Mouse (Mus musculus): ENCODE measurements around the gene Abt1. TPM values are rescaled to one million over a fixed set of nuclear protein-coding genes. Genes with fewer than 3 reads are reported as not detected.
A peak's percentile ranks its signal among the peaks of the same experiment; 100 is the strongest.

The Abt1 gene
- polyA plus RNA-seq, 1 experiment from 2014 or later: 8.8 TPM

- Histone ChIP-seq H3K27ac (ENCODE audit: low read depth, low read length) (no peak overlapping the region), H3K4me1 (ENCODE audit: control insufficient read depth, insufficient read depth, low read length) (peaks cover 10% of the 10 kb centered on the region), H3K9me3 (ENCODE audit: control insufficient read depth, low read length) (no peaks in the 10 kb centered on the region), H3K4me2 (ENCODE audit: low read depth, low read length) (no peak overlapping the region), H3K4me3 (ENCODE audit: low read depth, low read length) (no peak overlapping the region), H3K36me3 (ENCODE audit: control insufficient read depth, insufficient read depth, low read length) (no peaks in the 10 kb centered on the region), H3K9ac (replicated peaks; ENCODE audit: low read depth, low read length) (no peak overlapping the region), H3K27me3 (ENCODE audit: control insufficient read depth, insufficient read depth, low read length) (peaks cover 2% of the 10 kb centered on the region; the same call in 1 of the 2 replicates)
- 88% methylated on average over 4 of the region's 4 CpGs for WGBS
- ATAC-seq (ENCODE audit: low read depth): no peak
Observed at GRCm38 (mm10) chr13:23462063-23462462, 38.4 kb upstream of the Abt1 start.

- peaks cover 2% of the 10 kb centered on the region; the same call in 1 of the 2 replicates for H3K4me1 ChIP-seq (ENCODE audit: control insufficient read depth, insufficient read depth, low read length)
- H3K9ac ChIP-seq (replicated peaks; ENCODE audit: low read depth, low read length): no peak overlapping the region
- no peak overlapping the region for H3K4me2 ChIP-seq (ENCODE audit: low read depth, low read length)
- no peaks in the 10 kb centered on the region for H3K36me3 ChIP-seq (ENCODE audit: control insufficient read depth, insufficient read depth, low read length)
- H3K9me3 ChIP-seq (ENCODE audit: control insufficient read depth, low read length): no peaks in the 10 kb centered on the region
- WGBS: 20% methylated on average over 15 of the region's 15 CpGs
- H3K27me3 ChIP-seq (ENCODE audit: control insufficient read depth, insufficient read depth, low read length): no peaks in the 10 kb centered on the region; the same call in 1 of the 2 replicates
- no peak overlapping the region for H3K4me3 ChIP-seq (ENCODE audit: low read depth, low read length)
- H3K27ac ChIP-seq (ENCODE audit: low read depth, low read length): no peak overlapping the region
- ATAC-seq (ENCODE audit: low read depth): no peak
Observed at GRCm38 (mm10) chr13:23459264-23459846, 35.7 kb upstream of the Abt1 start.

GRCm38 (mm10) chr13:23453926-23454325 is 30.3 kb upstream of the Abt1 start:
- Histone ChIP-seq H3K27ac (ENCODE audit: low read depth, low read length) (no peak overlapping the region), H3K4me1 (ENCODE audit: control insufficient read depth, insufficient read depth, low read length) (no peaks in the 10 kb centered on the region), H3K36me3 (ENCODE audit: control insufficient read depth, insufficient read depth, low read length) (no peaks in the 10 kb centered on the region), H3K9ac (replicated peaks; ENCODE audit: low read depth, low read length) (peak overlapping the region; percentile 39; the same call in 1 of the 2 replicates), H3K4me2 (ENCODE audit: low read depth, low read length) (peak overlapping the region; percentile 56), H3K4me3 (ENCODE audit: low read depth, low read length) (peak overlapping the region; percentile 62), H3K9me3 (ENCODE audit: control insufficient read depth, low read length) (no peaks in the 10 kb centered on the region), H3K27me3 (ENCODE audit: control insufficient read depth, insufficient read depth, low read length) (no peaks in the 10 kb centered on the region)
- WGBS: 2% methylated on average over 9 of the region's 9 CpGs
- ATAC-seq (ENCODE audit: low read depth): no peak

- no peaks in the 10 kb centered on the region for H3K27me3 ChIP-seq (ENCODE audit: control insufficient read depth, insufficient read depth, low read length)
- H3K4me3 ChIP-seq (ENCODE audit: low read depth, low read length): peak overlapping the region; percentile 62
- no peaks in the 10 kb centered on the region for H3K4me1 ChIP-seq (ENCODE audit: control insufficient read depth, insufficient read depth, low read length)
- H3K4me2 ChIP-seq (ENCODE audit: low read depth, low read length): peak overlapping the region; percentile 56
- H3K27ac ChIP-seq (ENCODE audit: low read depth, low read length): no peak overlapping the region
- peak; percentile 93 for ATAC-seq (ENCODE audit: low read depth)
- H3K9me3 ChIP-seq (ENCODE audit: control insufficient read depth, low read length): no peaks in the 10 kb centered on the region
- H3K9ac ChIP-seq (replicated peaks; ENCODE audit: low read depth, low read length): peak overlapping the region; percentile 39
- H3K36me3 ChIP-seq (ENCODE audit: control insufficient read depth, insufficient read depth, low read length): no peaks in the 10 kb centered on the region
- under 1% methylated on average over 25 of the region's 25 CpGs for WGBS
Observed at GRCm38 (mm10) chr13:23453362-23453862, 29.7 kb upstream of the Abt1 start.

- H3K36me3 ChIP-seq (ENCODE audit: control insufficient read depth, insufficient read depth, low read length): no peaks in the 10 kb centered on the region
- H3K9ac ChIP-seq (replicated peaks; ENCODE audit: low read depth, low read length): peak overlapping the region; percentile 53
- ATAC-seq (ENCODE audit: low read depth): peak; percentile 44; the same call in 1 of the 2 replicates
- H3K27me3 ChIP-seq (ENCODE audit: control insufficient read depth, insufficient read depth, low read length): no peaks in the 10 kb centered on the region
- under 1% methylated on average over 15 of the region's 15 CpGs for WGBS
- H3K9me3 ChIP-seq (ENCODE audit: control insufficient read depth, low read length): no peaks in the 10 kb centered on the region
- peak overlapping the region; percentile 53 for H3K4me3 ChIP-seq (ENCODE audit: low read depth, low read length)
- H3K27ac ChIP-seq (ENCODE audit: low read depth, low read length): peak overlapping the region; percentile 63; the same call in 1 of the 2 replicates
- peak overlapping the region; percentile 83 for H3K4me2 ChIP-seq (ENCODE audit: low read depth, low read length)
- H3K4me1 ChIP-seq (ENCODE audit: control insufficient read depth, insufficient read depth, low read length): no peaks in the 10 kb centered on the region
Observed at GRCm38 (mm10) chr13:23450398-23450797, 26.7 kb upstream of the Abt1 start.

GRCm38 (mm10) chr13:23449235-23450095 is 25.8 kb upstream of the Abt1 start:
- no peaks in the 10 kb centered on the region for H3K9me3 ChIP-seq (ENCODE audit: control insufficient read depth, low read length)
- H3K9ac ChIP-seq (replicated peaks; ENCODE audit: low read depth, low read length): peak overlapping the region; percentile 53; the same call in 1 of the 2 replicates
- H3K4me3 ChIP-seq (ENCODE audit: low read depth, low read length): peak overlapping the region; percentile 53
- no peaks in the 10 kb centered on the region for H3K27me3 ChIP-seq (ENCODE audit: control insufficient read depth, insufficient read depth, low read length)
- no peak for ATAC-seq (ENCODE audit: low read depth)
- H3K4me2 ChIP-seq (ENCODE audit: low read depth, low read length): peak overlapping the region; percentile 83
- 1% methylated on average over 24 of the region's 24 CpGs for WGBS
- H3K36me3 ChIP-seq (ENCODE audit: control insufficient read depth, insufficient read depth, low read length): no peaks in the 10 kb centered on the region
- H3K4me1 ChIP-seq (ENCODE audit: control insufficient read depth, insufficient read depth, low read length): peaks cover 4% of the 10 kb centered on the region
- H3K27ac ChIP-seq (ENCODE audit: low read depth, low read length): no peak overlapping the region

- 63% methylated on average over 3 of the region's 3 CpGs for WGBS
- peaks cover 7% of the 10 kb centered on the region for H3K4me1 ChIP-seq (ENCODE audit: control insufficient read depth, insufficient read depth, low read length)
- no peak overlapping the region for H3K9ac ChIP-seq (replicated peaks; ENCODE audit: low read depth, low read length)
- no peak overlapping the region for H3K27ac ChIP-seq (ENCODE audit: low read depth, low read length)
- H3K4me2 ChIP-seq (ENCODE audit: low read depth, low read length): peak overlapping the region; percentile 83
- no peaks in the 10 kb centered on the region for H3K27me3 ChIP-seq (ENCODE audit: control insufficient read depth, insufficient read depth, low read length)
- H3K4me3 ChIP-seq (ENCODE audit: low read depth, low read length): peak overlapping the region; percentile 53; the same call in 1 of the 2 replicates
- ATAC-seq (ENCODE audit: low read depth): no peak
- H3K9me3 ChIP-seq (ENCODE audit: control insufficient read depth, low read length): no peaks in the 10 kb centered on the region
- no peaks in the 10 kb centered on the region for H3K36me3 ChIP-seq (ENCODE audit: control insufficient read depth, insufficient read depth, low read length)
Observed at GRCm38 (mm10) chr13:23448758-23449157, 25.1 kb upstream of the Abt1 start.

GRCm38 (mm10) chr13:23446498-23446952 is 22.9 kb upstream of the Abt1 start:
- peak overlapping the region; percentile 43 for H3K9ac ChIP-seq (replicated peaks; ENCODE audit: low read depth, low read length)
- H3K27me3 ChIP-seq (ENCODE audit: control insufficient read depth, insufficient read depth, low read length): no peaks in the 10 kb centered on the region
- peak overlapping the region; percentile 75 for H3K4me2 ChIP-seq (ENCODE audit: low read depth, low read length)
- WGBS: under 1% methylated on average over 16 of the region's 16 CpGs
- peak overlapping the region; percentile 75 for H3K4me3 ChIP-seq (ENCODE audit: low read depth, low read length)
- no peaks in the 10 kb centered on the region for H3K36me3 ChIP-seq (ENCODE audit: control insufficient read depth, insufficient read depth, low read length)
- no peaks in the 10 kb centered on the region for H3K9me3 ChIP-seq (ENCODE audit: control insufficient read depth, low read length)
- peaks cover 7% of the 10 kb centered on the region for H3K4me1 ChIP-seq (ENCODE audit: control insufficient read depth, insufficient read depth, low read length)
- peak; percentile 86 for ATAC-seq (ENCODE audit: low read depth)
- peak overlapping the region; percentile 98 for H3K27ac ChIP-seq (ENCODE audit: low read depth, low read length)

All from neural tube, embryonic 14.5 days (tissue).